Comparison of ENCODE assay signal across 20 mouse cellular contexts in the genomic region with DNA sequence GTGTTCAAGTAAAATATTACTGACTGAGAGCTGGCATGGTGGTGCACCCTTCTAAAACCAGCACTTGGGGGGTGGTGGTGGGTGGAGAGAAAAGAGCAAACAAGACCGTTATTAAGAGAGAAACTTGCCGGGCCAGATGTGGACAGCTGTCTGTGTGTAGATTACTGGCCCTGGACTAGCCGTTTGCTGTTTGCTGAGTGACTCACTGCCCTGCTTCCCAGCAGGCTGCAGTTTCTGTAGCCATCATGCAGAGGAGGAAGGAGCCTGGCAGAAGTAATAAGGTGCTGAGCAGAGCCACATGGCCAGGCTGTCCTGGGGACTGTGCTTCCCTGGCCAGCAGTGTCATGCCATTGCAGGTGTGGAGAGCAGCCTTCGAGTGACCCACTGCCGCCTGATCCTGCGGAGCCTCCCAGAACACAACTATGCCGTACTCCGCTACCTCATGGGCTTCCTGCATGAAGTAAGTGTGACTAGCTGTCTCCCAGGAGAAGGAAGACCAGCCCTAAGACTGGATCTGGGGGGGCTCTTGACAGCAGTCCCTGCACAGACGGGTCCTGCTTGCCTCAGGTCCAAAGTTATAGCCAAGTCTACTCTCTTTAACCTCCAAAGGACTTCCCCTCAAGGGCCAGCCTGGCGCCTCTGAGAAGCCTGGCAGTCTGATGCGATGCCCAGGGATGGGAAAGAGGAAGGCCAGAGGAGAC. TPM values are rescaled to one million over a fixed set of nuclear protein-coding genes. Genes with fewer than 3 reads are reported as not detected.
DNase-seq lines count a peak whose midpoint lies in the region; ATAC-seq and TF ChIP-seq lines count a peak whose summit lies in the region.
"Had no signal": no experiment of that assay in that cellular context is flagged by ENCODE, and none has a peak within 500 bp of the region (broad histone marks: within the 10 kb centered on the region; RNA-seq: fewer than 3 reads in every experiment).

No protein-coding gene starts in this region.

- ATAC-seq in megakaryocyte, adult 5-6 weeks (ENCODE audit: poor library complexity, severe bottlenecking), result no peak
- no peak for ATAC-seq in midbrain, embryonic 11.5 days (ENCODE audit: low FRiP score)
- ATAC-seq in midbrain, postnatal 0 days (ENCODE audit: low FRiP score), result no peak
- ATAC-seq: hindbrain, postnatal 0 days; liver, embryonic 12.5 days had no signal

- DNase-seq in fibroblast of lung, adult 2 months (ENCODE audit: low read depth), result peak; percentile 36
- DNase-seq in heart, postnatal 4 days, result peak; percentile 60
- no peak for DNase-seq in midbrain, embryonic 11.5 days (ENCODE audit: low spot score, missing footprints)
- no peak for DNase-seq in kidney, adult 9 months
- no peak for DNase-seq in midbrain, postnatal 0 days (ENCODE audit: low spot score)
- DNase-seq: adrenal gland, postnatal 10 days; cerebellum, adult 9-10 months; gastrocnemius, postnatal 36 days; lung, embryonic 14.5 days; right cerebral cortex, postnatal 14 days had no signal

- no peaks in the 10 kb centered on the region for H3K36me3 ChIP-seq in megakaryocyte, embryonic 14.5 days (replicated peaks; ENCODE audit: low read length)
- no peaks in the 10 kb centered on the region for H3K36me3 ChIP-seq in midbrain, embryonic 11.5 days (ENCODE audit: control insufficient read depth, insufficient read depth, low read length)
- H3K36me3 ChIP-seq in midbrain, postnatal 0 days (ENCODE audit: insufficient read depth, low read length), result no peaks in the 10 kb centered on the region
- H3K36me3 ChIP-seq: liver, embryonic 12.5 days; neural tube, embryonic 13.5 days; stomach, embryonic 15.5 days had no signal

- no peak for TF ChIP-seq CTCF in midbrain, postnatal 0 days (IDR thresholded peaks at IDR 0.05)

- peaks cover 51% of the 10 kb centered on the region for H3K27me3 ChIP-seq in megakaryocyte, embryonic 14.5 days (replicated peaks)
- H3K27me3 ChIP-seq in midbrain, embryonic 11.5 days (ENCODE audit: control insufficient read depth, insufficient read depth, low read length), result no peaks in the 10 kb centered on the region; the same call in 1 of the 2 replicates
- no peaks in the 10 kb centered on the region; the same call in 1 of the 2 replicates for H3K27me3 ChIP-seq in midbrain, postnatal 0 days (ENCODE audit: insufficient read depth, low read length)
- H3K27me3 ChIP-seq: liver, embryonic 12.5 days; neural tube, embryonic 13.5 days; stomach, embryonic 15.5 days had no signal

- H3K9ac ChIP-seq in midbrain, embryonic 11.5 days (ENCODE audit: low read length), result no peak overlapping the region
- H3K9ac ChIP-seq in midbrain, postnatal 0 days (replicated peaks; ENCODE audit: low read length, poor library complexity, severe bottlenecking), result no peak overlapping the region
- H3K9ac ChIP-seq: liver, embryonic 12.5 days; lung, embryonic 14.5 days; neural tube, embryonic 13.5 days; stomach, embryonic 15.5 days had no signal

- 85% methylated on average over 11 of the region's 11 CpGs for WGBS in midbrain, embryonic 11.5 days
- WGBS in midbrain, postnatal 0 days, result 85% methylated on average over 11 of the region's 11 CpGs

- no peaks in the 10 kb centered on the region for H3K9me3 ChIP-seq in megakaryocyte, embryonic 14.5 days
- no peaks in the 10 kb centered on the region for H3K9me3 ChIP-seq in midbrain, embryonic 11.5 days (ENCODE audit: control insufficient read depth, low read length)
- H3K9me3 ChIP-seq in midbrain, postnatal 0 days (ENCODE audit: low read length), result no peaks in the 10 kb centered on the region
- H3K9me3 ChIP-seq: liver, embryonic 12.5 days; neural tube, embryonic 13.5 days; stomach, embryonic 15.5 days had no signal

- H3K4me2 ChIP-seq in midbrain, embryonic 11.5 days, result no peak overlapping the region
- no peak overlapping the region for H3K4me2 ChIP-seq in midbrain, postnatal 0 days (ENCODE audit: low read depth, low read length, poor library complexity, severe bottlenecking)
- H3K4me2 ChIP-seq: liver, embryonic 12.5 days; lung, embryonic 14.5 days; neural tube, embryonic 13.5 days; stomach, embryonic 15.5 days had no signal

- no peak overlapping the region for H3K27ac ChIP-seq in midbrain, embryonic 11.5 days (ENCODE audit: low read depth, low read length)
- H3K27ac ChIP-seq in midbrain, postnatal 0 days (ENCODE audit: low read depth, low read length), result no peak overlapping the region
- H3K27ac ChIP-seq: hindbrain, postnatal 0 days; kidney, postnatal 0 days; liver, embryonic 12.5 days; neural tube, embryonic 13.5 days; stomach, embryonic 15.5 days had no signal

- peaks cover 12% of the 10 kb centered on the region for H3K4me1 ChIP-seq in megakaryocyte, embryonic 14.5 days
- peaks cover 5% of the 10 kb centered on the region for H3K4me1 ChIP-seq in midbrain, embryonic 11.5 days (ENCODE audit: control insufficient read depth, insufficient read depth, low read length)
- no peaks in the 10 kb centered on the region for H3K4me1 ChIP-seq in midbrain, postnatal 0 days (ENCODE audit: insufficient read depth, low read length)
- H3K4me1 ChIP-seq: stomach, embryonic 15.5 days had no signal

- peak overlapping the region; percentile 9 for H3K4me3 ChIP-seq in megakaryocyte, embryonic 14.5 days (replicated peaks)
- no peak overlapping the region for H3K4me3 ChIP-seq in midbrain, embryonic 11.5 days (ENCODE audit: low read depth, low read length)
- no peak overlapping the region for H3K4me3 ChIP-seq in midbrain, postnatal 0 days (ENCODE audit: low read depth, low read length)
- H3K4me3 ChIP-seq: liver, embryonic 12.5 days; neural tube, embryonic 13.5 days; stomach, embryonic 15.5 days had no signal

RNA-seq across cellular contexts. Expression of gene Arhgap8, which starts 49.9 kb away (rescaled TPM):
- polyA plus RNA-seq in megakaryocyte, embryonic 14.5 days (2012; ENCODE audit: insufficient read depth, low replicate concordance), result 0.91 TPM in 1 of 2 replicates, not detected in the other
- total RNA-seq in megakaryocyte, adult 5-6 weeks (2015), result not detected in 2 replicates
- total RNA-seq in megakaryocyte, adult 5-6 weeks (2017), result not detected in 2 replicates
- total RNA-seq in heart, postnatal 4 days (2021), result 1 to 10 TPM; 3.8 to 4.0 TPM
- 1.1 and 1.7 TPM in 2 replicates for polyA plus RNA-seq in midbrain, embryonic 11.5 days (2014; fragmentation: Nextera tagmentation; extraction: Ambion mirVana)
- total RNA-seq in midbrain, postnatal 0 days (2014; rRNA removed), result 0.44 and 0.61 TPM in 2 replicates
- 0.33 and 0.53 TPM in 2 replicates for polyA plus RNA-seq in midbrain, postnatal 0 days (2015; fragmentation: Nextera tagmentation; extraction: Ambion mirVana)
- total RNA-seq: hematopoietic stem cell, adult 5-6 weeks; megakaryocyte-erythroid progenitor cell, adult 5-6 weeks; monocyte, adult 5-6 weeks had no signal

Comparison
In these comparisons a context has a peak if more than half of its experiments do, and no peak if none do; other contexts are left out.
1. DNase-seq: peak in fibroblast of lung, adult 2 months (single experiment) and heart, postnatal 4 days (single experiment); none in midbrain, embryonic 11.5 days (single experiment), kidney, adult 9 months (single experiment) and midbrain, postnatal 0 days (single experiment).